Mouse (Mus musculus) ES-E14 (cell line): ENCODE results near the gene Clec2d. TPM values are rescaled to one million over a fixed set of nuclear protein-coding genes. Genes with fewer than 3 reads are reported as not detected.

Experiments
- DNase-seq: peaks from one replicate; pipeline ENCODE4 v3.0.0-alpha.2; 2013; ENCODE audit warnings: low read depth, low spot score
- H3K27ac ChIP-seq: 2 replicates; pipeline ENCODE4 v1.5.1; 2012; ENCODE audit warnings: low read depth, mild to moderate bottlenecking, low read length, moderate library complexity, mixed read lengths; ENCODE audit not compliant: poor library complexity, insufficient read depth, severe bottlenecking
- H3K36me3 ChIP-seq: 2 replicates; pipeline ENCODE4 v1.6.1; 2012; ENCODE audit warnings: mild to moderate bottlenecking, low read length, moderate library complexity, mixed read lengths; ENCODE audit not compliant: control insufficient read depth, poor library complexity, insufficient read depth, severe bottlenecking
- H3K4me1 ChIP-seq, 2 experiments: fragments of 150-350 bp in 1 of 2; sonication (generic) in 1 of 2; 2 replicates each; pipeline ENCODE4 v1.6.1; 2012; ENCODE audit warnings: low read length in 2 of 2, mild to moderate bottlenecking in 1 of 2, mixed read lengths in 1 of 2; ENCODE audit not compliant: control insufficient read depth in 2 of 2, insufficient read depth in 2 of 2, poor library complexity in 1 of 2
- H3K4me3 ChIP-seq, 2 experiments: fragments of 150-350 bp in 1 of 2; sonication (generic) in 1 of 2; 2 replicates each; pipeline ENCODE4 v1.5.1; 2012; ENCODE audit warnings: low read length in 2 of 2, low read depth in 1 of 2, mild to moderate bottlenecking in 1 of 2, mixed read lengths in 1 of 2; ENCODE audit not compliant: insufficient read depth in 1 of 2, poor library complexity in 1 of 2, severe bottlenecking in 1 of 2
- H3K9ac ChIP-seq: 2 replicates; pipeline ENCODE4 v1.6.1; 2012; ENCODE audit warnings: low read depth, mild to moderate bottlenecking, low read length, mixed read lengths; ENCODE audit not compliant: poor library complexity, insufficient read depth, severe bottlenecking
- H3K9me3 ChIP-seq: fragments of 150-350 bp; sonication (generic); 2 replicates; pipeline ENCODE4 v1.6.1; 2012; ENCODE audit warnings: low read depth, mild to moderate bottlenecking, low read length; ENCODE audit not compliant: control insufficient read depth, insufficient read depth
- CHD2 ChIP-seq: IDR thresholded peaks from 2 replicates; pipeline ENCODE4 v1.6.1; 2014; ENCODE audit warnings: mild to moderate bottlenecking, low read depth, low read length, inconsistent platforms
- HCFC1 ChIP-seq: IDR thresholded peaks from 2 replicates; pipeline ENCODE4 v1.6.1; 2012; ENCODE audit warnings: low read length, inconsistent platforms, borderline replicate concordance; ENCODE audit not compliant: insufficient read depth
- MAFK ChIP-seq: IDR thresholded peaks from 2 replicates; pipeline ENCODE4 v1.6.1; 2014; ENCODE audit warnings: mild to moderate bottlenecking, low read depth, low read length, inconsistent platforms; ENCODE audit not compliant: insufficient read depth
- ZC3H11A ChIP-seq: IDR thresholded peaks from 2 replicates; pipeline ENCODE4 v1.6.1; 2012; ENCODE audit warnings: low read depth, mild to moderate bottlenecking, inconsistent platforms, low read length, borderline replicate concordance
- ZNF384 ChIP-seq: IDR thresholded peaks from 2 replicates; pipeline ENCODE4 v1.6.1; 2012; ENCODE audit warnings: low read depth, low read length, inconsistent platforms
- in situ Hi-C, 2 experiments: fragments of 600-800 bp; cut with MboI; formaldehyde crosslinking; loops; one replicate each; pipeline ENCODE4 v1.15.1; 2025; ENCODE audit warnings: low sequenced_read_pairs in 2 of 2, inconsistent platforms in 1 of 2; ENCODE audit not compliant: unreplicated experiment in 2 of 2
- total RNA-seq: library from RNA; depleted of rRNA; stranded (reverse); fragments of 300-350 nt; gene quantifications from 2 replicates; pipeline ENCODE4 v1.2.3, GENCODE M21; 2012; rRNA removed

The Clec2d gene
- total RNA-seq, 1 experiment: 0.40 TPM

GRCm38 (mm10) chr6:129234456-129235360 lies 54.3 kb downstream of the Clec2d start:
- peaks cover 2 to 11% of the 10 kb centered on the region in 2 experiments; a peak in 2 of 4 replicates for H3K4me1 ChIP-seq
- in situ Hi-C loops: no loop called here
- H3K9me3 ChIP-seq: no peaks in the 10 kb centered on the region
- DNase-seq: no peak
- H3K4me3 ChIP-seq: no peak overlapping the region
- H3K36me3 ChIP-seq: no peaks in the 10 kb centered on the region
- no peak overlapping the region for H3K27ac ChIP-seq
- no peak for TF ChIP-seq ZNF384
- no peak for TF ChIP-seq MAFK
- no peak for TF ChIP-seq HCFC1
- no peak for TF ChIP-seq CHD2
- TF ChIP-seq ZC3H11A: no peak
- H3K9ac ChIP-seq: no peak overlapping the region

GRCm38 (mm10) chr6:129235855-129236461 lies 55.5 kb downstream of the Clec2d start:
- H3K9ac ChIP-seq: no peak overlapping the region
- in situ Hi-C loops: no loop called here
- no peaks in the 10 kb centered on the region for H3K9me3 ChIP-seq
- H3K27ac ChIP-seq: no peak overlapping the region
- peaks cover 2 to 11% of the 10 kb centered on the region in 2 experiments; a peak in 2 of 4 replicates for H3K4me1 ChIP-seq
- no peak for DNase-seq
- no peaks in the 10 kb centered on the region for H3K36me3 ChIP-seq
- TF ChIP-seq ZNF384: no peak
- no peak for TF ChIP-seq ZC3H11A
- no peak for TF ChIP-seq MAFK
- H3K4me3 ChIP-seq: no peak overlapping the region

Other genes starting within 250 kb of the Clec2d start
- 0.22 TPM in 1 of 2 replicates, not detected in the other for gene Clec2g, start 246.2 kb upstream of the Clec2d start, total RNA-seq
- not detected in 2 replicates for gene Klrb1f, start 134.7 kb upstream of the Clec2d start, total RNA-seq
- gene Clec2e, start 79.7 kb upstream of the Clec2d start, total RNA-seq: not detected in 2 replicates
- gene Cd69, start 94.8 kb downstream of the Clec2d start, total RNA-seq: 0.49 TPM in 1 of 2 replicates, not detected in the other
- gene 4922502D21Rik, start 151.2 kb downstream of the Clec2d start, total RNA-seq: not detected in 2 replicates
- not detected in 2 replicates for gene Clec12a, start 162.1 kb downstream of the Clec2d start, total RNA-seq
- gene Clec12b, start 205.3 kb downstream of the Clec2d start, total RNA-seq: not detected in 2 replicates
- gene Clec1b, start 216.7 kb downstream of the Clec2d start, total RNA-seq: not detected in 2 replicates
- not detected in 2 replicates for gene Clec9a, start 228.2 kb downstream of the Clec2d start, total RNA-seq